Mouse (Mus musculus): ENCODE measurements around the gene Gpr18.

The Gpr18 gene

GRCm38 (mm10) chr14:121915621-121916020, at the start of gene Gpr18:
Gene Gpr18 (minus strand): TSS chr14:121915781.
- in situ Hi-C loops (cut with MseI, MboI), result no loop called here

GRCm38 (mm10) chr14:121964990-121965389, 49.4 kb upstream of the Gpr18 start, which contains the start of gene Gpr183:
Gene Gpr183 (minus strand): TSS chr14:121965195.
- in situ Hi-C loops (cut with MseI, MboI), result no loop called here

GRCm38 (mm10) chr14:121963942-121964335, 48.4 kb upstream of the Gpr18 start:
- in situ Hi-C loops (cut with MseI, MboI), result no loop called here

GRCm38 (mm10) chr14:121963251-121963941, 47.8 kb upstream of the Gpr18 start:
- in situ Hi-C loops (cut with MseI, MboI), result no loop called here

GRCm38 (mm10) chr14:121962128-121962890, 46.7 kb upstream of the Gpr18 start:
- in situ Hi-C loops (cut with MseI, MboI), result no loop called here

- in situ Hi-C loops (cut with MseI, MboI), result no loop called here
Measured at GRCm38 (mm10) chr14:121961496-121962127, 46.0 kb upstream of the Gpr18 start.

GRCm38 (mm10) chr14:121960997-121961396, 45.4 kb upstream of the Gpr18 start:
- in situ Hi-C loops (cut with MseI, MboI), result no loop called here

- in situ Hi-C loops (cut with MseI, MboI), result no loop called here
Measured at GRCm38 (mm10) chr14:121960531-121960930, 45.0 kb upstream of the Gpr18 start.

- in situ Hi-C loops (cut with MseI, MboI), result no loop called here
Measured at GRCm38 (mm10) chr14:121960031-121960430, 44.5 kb upstream of the Gpr18 start.

- in situ Hi-C loops (cut with MseI, MboI), result no loop called here
Measured at GRCm38 (mm10) chr14:121959538-121959980, 44.0 kb upstream of the Gpr18 start.

GRCm38 (mm10) chr14:121958751-121959537, 43.4 kb upstream of the Gpr18 start:
- in situ Hi-C loops (cut with MseI, MboI), result no loop called here

GRCm38 (mm10) chr14:121958041-121958750, 42.6 kb upstream of the Gpr18 start:
- in situ Hi-C loops (cut with MseI, MboI), result no loop called here

GRCm38 (mm10) chr14:121957176-121957871, 41.7 kb upstream of the Gpr18 start:
- in situ Hi-C loops (cut with MseI, MboI), result no loop called here

GRCm38 (mm10) chr14:121956291-121956690, 40.7 kb upstream of the Gpr18 start:
- in situ Hi-C loops (cut with MseI, MboI), result no loop called here

GRCm38 (mm10) chr14:121955176-121955795, 39.7 kb upstream of the Gpr18 start:
- in situ Hi-C loops (cut with MseI, MboI), result no loop called here

GRCm38 (mm10) chr14:121954608-121955007, 39.0 kb upstream of the Gpr18 start:
- in situ Hi-C loops (cut with MseI, MboI), result no loop called here

- in situ Hi-C loops (cut with MseI, MboI), result no loop called here
Measured at GRCm38 (mm10) chr14:121954129-121954528, 38.5 kb upstream of the Gpr18 start.

- in situ Hi-C loops (cut with MseI, MboI), result no loop called here
Measured at GRCm38 (mm10) chr14:121952046-121952400, 36.4 kb upstream of the Gpr18 start.

GRCm38 (mm10) chr14:121951399-121952045, 35.9 kb upstream of the Gpr18 start:
- in situ Hi-C loops (cut with MseI, MboI), result no loop called here
